Mouse (Mus musculus): ENCODE data around the gene Vsx1. TPM values are rescaled to one million over a fixed set of nuclear protein-coding genes. Genes with fewer than 3 reads are reported as not detected.
A peak's percentile ranks its signal among the peaks of the same experiment; 100 is the strongest.

Vsx1 gene
- polyA plus RNA-seq, 1 experiment: 0.27 TPM

- H3K27ac ChIP-seq (ENCODE audit: insufficient read depth, low read length): no peak overlapping the region; the same call in 1 of the 2 replicates
- no peak overlapping the region for H3K4me3 ChIP-seq (ENCODE audit: insufficient read depth, low read length)
- H3K4me1 ChIP-seq (ENCODE audit: control insufficient read depth, insufficient read depth, low read length): peaks cover 8% of the 10 kb centered on the region
- TF ChIP-seq CTCF (IDR thresholded peaks at IDR 0.05; ENCODE audit: extremely low read depth, insufficient read depth, low read length) (no peak), POLR2A (IDR thresholded peaks at IDR 0.05; ENCODE audit: extremely low read depth, insufficient read depth, low read length) (no peak)
These were observed 27.2 kb downstream of the Vsx1 start for GRCm38 (mm10) chr2:150662007-150662406.

DNA sequence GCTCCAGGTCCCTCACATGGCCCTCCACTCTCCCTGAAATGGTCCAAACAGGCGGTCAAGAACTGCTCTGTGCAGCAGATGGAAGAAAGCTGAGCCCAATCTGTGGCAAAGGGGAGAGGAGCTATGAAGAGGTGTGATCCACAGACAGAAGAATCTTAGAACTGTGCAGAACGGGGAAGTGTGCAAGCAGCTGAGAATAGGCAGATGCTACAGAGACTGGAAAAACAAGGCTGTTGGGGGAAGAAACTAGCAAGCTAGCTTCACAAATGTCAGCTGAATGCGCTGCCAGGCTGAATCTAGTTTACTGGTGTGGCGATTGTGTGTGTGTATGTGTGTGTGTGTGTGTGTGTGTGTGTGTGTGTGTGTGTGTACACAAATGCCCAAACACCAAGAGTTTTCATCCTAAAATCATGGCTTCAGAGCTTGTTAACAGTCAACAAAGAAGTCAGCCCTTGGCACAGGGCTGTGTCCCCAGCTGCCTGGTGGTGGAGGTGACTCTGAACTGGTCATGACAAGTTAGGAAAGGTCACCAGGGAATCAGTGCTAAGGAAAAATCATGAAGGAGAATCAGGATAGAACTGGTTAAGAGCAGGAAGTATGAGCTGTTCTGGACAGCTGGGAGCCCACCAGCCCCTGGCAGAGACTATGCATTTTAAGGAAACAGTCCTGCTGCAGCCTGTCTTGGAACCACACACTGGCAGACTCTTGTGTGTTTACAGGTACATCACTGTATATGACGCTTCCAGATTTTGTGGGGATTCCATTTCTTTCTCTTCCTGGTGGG is 28.3 kb downstream of the Vsx1 start:
- no peak for TF ChIP-seq POLR2A (IDR thresholded peaks at IDR 0.05; ENCODE audit: extremely low read depth, insufficient read depth, low read length)
- Histone ChIP-seq H3K27ac (ENCODE audit: insufficient read depth, low read length) (0 out of 2 replicates have a peak overlapping the region, but pooled peaks have one; percentile 28), H3K4me3 (ENCODE audit: insufficient read depth, low read length) (no peak overlapping the region), H3K4me1 (ENCODE audit: control insufficient read depth, insufficient read depth, low read length) (peaks cover 8% of the 10 kb centered on the region)

DNA sequence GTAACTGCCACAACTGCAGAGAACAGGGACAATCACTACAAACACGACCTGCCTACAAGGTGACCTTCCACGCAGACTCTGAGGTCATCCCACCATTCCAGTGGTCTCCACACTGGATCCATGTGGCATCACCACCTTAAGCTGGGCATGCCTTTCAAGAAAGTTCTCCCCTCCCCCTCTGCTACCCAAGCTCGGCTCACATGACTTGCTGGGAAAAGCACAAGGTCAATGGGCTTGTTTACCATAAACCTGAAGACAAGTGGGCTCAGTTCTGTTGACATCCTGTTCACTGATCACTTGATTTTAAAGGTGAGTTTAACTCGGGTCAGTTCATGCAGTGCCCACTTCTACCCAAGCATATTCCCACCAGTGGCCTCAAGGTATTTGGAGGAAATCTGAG is 29.1 kb downstream of the Vsx1 start:
- TF ChIP-seq POLR2A (IDR thresholded peaks at IDR 0.05; ENCODE audit: extremely low read depth, insufficient read depth, low read length): no peak
- TF ChIP-seq CTCF (IDR thresholded peaks at IDR 0.05; ENCODE audit: extremely low read depth, insufficient read depth, low read length): no peak
- Histone ChIP-seq H3K27ac (ENCODE audit: insufficient read depth, low read length) (no peak overlapping the region), H3K4me3 (ENCODE audit: insufficient read depth, low read length) (no peak overlapping the region), H3K4me1 (ENCODE audit: control insufficient read depth, insufficient read depth, low read length) (peaks cover 8% of the 10 kb centered on the region)

DNA sequence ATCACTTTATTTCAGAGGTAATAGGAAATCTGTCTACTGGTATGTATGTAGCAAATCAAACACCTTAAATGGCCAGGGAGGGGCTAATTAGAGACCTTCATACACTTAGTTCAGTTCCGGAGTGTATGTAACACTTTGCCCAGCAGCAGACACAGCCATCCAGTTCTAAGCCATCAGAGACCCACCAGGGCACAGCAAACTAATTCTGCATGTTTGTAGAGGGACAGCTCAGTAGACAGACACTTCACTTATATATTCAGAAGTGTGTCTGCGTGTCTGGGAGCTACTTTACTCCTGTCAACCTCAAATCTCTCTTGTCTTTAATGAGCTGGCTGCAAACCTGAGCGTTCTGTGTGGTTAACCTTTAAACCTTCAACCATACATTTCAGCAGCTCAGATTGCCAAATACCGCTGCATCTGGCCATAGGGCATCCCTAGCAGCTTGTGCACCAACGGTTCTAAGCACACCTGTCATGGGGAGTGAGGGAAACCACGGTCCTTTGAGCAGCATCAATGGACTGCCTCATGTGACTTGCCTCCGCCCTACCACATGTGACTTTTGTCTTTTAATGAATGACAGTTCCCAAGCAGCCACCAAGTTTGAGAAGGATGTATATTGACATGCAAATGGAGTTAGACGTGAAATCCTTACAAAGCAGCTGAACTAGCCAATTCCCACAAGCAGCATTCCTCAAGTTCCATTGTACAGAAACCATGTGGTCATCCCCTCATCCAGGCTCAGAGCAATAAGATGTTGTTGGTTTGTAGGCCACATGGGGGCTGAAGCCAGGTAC is 32.0 kb downstream of the Vsx1 start:
- Histone ChIP-seq H3K4me1 (ENCODE audit: control insufficient read depth, insufficient read depth, low read length) (peaks cover 5% of the 10 kb centered on the region), H3K4me3 (ENCODE audit: insufficient read depth, low read length) (no peak overlapping the region), H3K27ac (ENCODE audit: insufficient read depth, low read length) (no peak overlapping the region)
- no peak for TF ChIP-seq CTCF (IDR thresholded peaks at IDR 0.05; ENCODE audit: extremely low read depth, insufficient read depth, low read length)
- TF ChIP-seq POLR2A (IDR thresholded peaks at IDR 0.05; ENCODE audit: extremely low read depth, insufficient read depth, low read length): no peak

- no peak for TF ChIP-seq CTCF (IDR thresholded peaks at IDR 0.05; ENCODE audit: extremely low read depth, insufficient read depth, low read length)
- TF ChIP-seq POLR2A (IDR thresholded peaks at IDR 0.05; ENCODE audit: extremely low read depth, insufficient read depth, low read length): no peak
- no peak overlapping the region for H3K4me3 ChIP-seq (ENCODE audit: insufficient read depth, low read length)
- no peak overlapping the region for H3K27ac ChIP-seq (ENCODE audit: insufficient read depth, low read length)
- H3K4me1 ChIP-seq (ENCODE audit: control insufficient read depth, insufficient read depth, low read length): peaks cover 4% of the 10 kb centered on the region
These were observed 33.0 kb downstream of the Vsx1 start for GRCm38 (mm10) chr2:150656112-150656511.

- H3K27ac ChIP-seq (ENCODE audit: insufficient read depth, low read length): no peak overlapping the region
- TF ChIP-seq CTCF (IDR thresholded peaks at IDR 0.05; ENCODE audit: extremely low read depth, insufficient read depth, low read length) (no peak), POLR2A (IDR thresholded peaks at IDR 0.05; ENCODE audit: extremely low read depth, insufficient read depth, low read length) (no peak)
- H3K4me1 ChIP-seq (ENCODE audit: control insufficient read depth, insufficient read depth, low read length): no peaks in the 10 kb centered on the region
- H3K4me3 ChIP-seq (ENCODE audit: insufficient read depth, low read length): no peak overlapping the region
These were observed 33.9 kb downstream of the Vsx1 start for GRCm38 (mm10) chr2:150655290-150655689.

GRCm38 (mm10) chr2:150654814-150655213 is 34.3 kb downstream of the Vsx1 start:
- TF ChIP-seq CTCF (IDR thresholded peaks at IDR 0.05; ENCODE audit: extremely low read depth, insufficient read depth, low read length): no peak
- TF ChIP-seq POLR2A (IDR thresholded peaks at IDR 0.05; ENCODE audit: extremely low read depth, insufficient read depth, low read length): no peak
- Histone ChIP-seq H3K4me1 (ENCODE audit: control insufficient read depth, insufficient read depth, low read length) (no peaks in the 10 kb centered on the region), H3K27ac (ENCODE audit: insufficient read depth, low read length) (no peak overlapping the region), H3K4me3 (ENCODE audit: insufficient read depth, low read length) (no peak overlapping the region)

DNA sequence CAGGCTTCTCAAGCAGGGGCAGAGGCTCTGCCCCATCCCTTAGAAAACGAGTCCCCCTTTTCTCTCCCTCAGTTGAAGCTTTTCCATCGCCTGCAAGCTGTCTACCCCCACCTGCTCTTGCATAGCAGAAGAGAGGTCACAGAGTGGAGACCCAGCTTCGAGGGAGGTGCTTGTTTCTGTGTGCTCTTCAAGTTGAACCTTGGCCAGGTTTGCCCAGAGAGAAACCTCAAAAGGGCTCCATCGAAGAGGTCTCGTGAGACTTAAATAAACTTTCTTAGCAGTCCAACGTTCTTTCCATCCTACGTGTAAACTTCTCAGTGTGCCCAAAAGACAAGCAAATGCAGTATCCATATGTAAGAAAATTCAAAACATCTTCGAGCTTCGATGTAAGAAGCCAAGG is 37.8 kb downstream of the Vsx1 start:
- Histone ChIP-seq H3K4me3 (ENCODE audit: insufficient read depth, low read length) (no peak overlapping the region), H3K27ac (ENCODE audit: insufficient read depth, low read length) (no peak overlapping the region), H3K4me1 (ENCODE audit: control insufficient read depth, insufficient read depth, low read length) (peaks cover 3% of the 10 kb centered on the region)
- no peak for TF ChIP-seq POLR2A (IDR thresholded peaks at IDR 0.05; ENCODE audit: extremely low read depth, insufficient read depth, low read length)

- no peak overlapping the region for H3K4me3 ChIP-seq (ENCODE audit: insufficient read depth, low read length)
- TF ChIP-seq POLR2A (IDR thresholded peaks at IDR 0.05; ENCODE audit: extremely low read depth, insufficient read depth, low read length) (no peak), CTCF (IDR thresholded peaks at IDR 0.05; ENCODE audit: extremely low read depth, insufficient read depth, low read length) (no peak)
- no peak overlapping the region for H3K27ac ChIP-seq (ENCODE audit: insufficient read depth, low read length)
- H3K4me1 ChIP-seq (ENCODE audit: control insufficient read depth, insufficient read depth, low read length): peaks cover 3% of the 10 kb centered on the region
These were observed 38.6 kb downstream of the Vsx1 start for GRCm38 (mm10) chr2:150650511-150651074.
